Mouse (Mus musculus) MEL (cell line): ENCODE results near the gene Mrpl38. TPM values are rescaled to one million over a fixed set of nuclear protein-coding genes. Genes with fewer than 3 reads are reported as not detected.
A peak's percentile ranks its signal among the peaks of the same experiment; 100 is the strongest.

Experiments
- DNase-seq: peaks from one replicate; pipeline ENCODE4 v3.0.0; 2011; ENCODE audit warnings: low read depth, low spot score
- H3K27ac ChIP-seq: 2 replicates; pipeline ENCODE4 v1.5.1; 2012; ENCODE audit warnings: low read depth, mild to moderate bottlenecking, control low read depth, low read length, moderate library complexity; ENCODE audit not compliant: control insufficient read depth
- H3K27me3 ChIP-seq, 2 experiments: fragments of 150-350 bp in 1 of 2; sonication (generic) in 1 of 2; 2 replicates each; pipeline ENCODE4 v1.6.1; 2012; ENCODE audit warnings: low read length in 2 of 2, mild to moderate bottlenecking in 2 of 2, improper control_type of control experiment in 1 of 2, moderate library complexity in 1 of 2; ENCODE audit not compliant: insufficient read depth in 2 of 2, control insufficient read depth in 1 of 2
- H3K36me3 ChIP-seq, 2 experiments: 2 replicates each; pipeline ENCODE4 v1.6.1; 2012 to 2014; ENCODE audit warnings: low read length in 2 of 2, improper control_type of control experiment in 1 of 2, inconsistent platforms in 1 of 2, mild to moderate bottlenecking in 1 of 2; ENCODE audit not compliant: insufficient read depth in 2 of 2, control insufficient read depth in 1 of 2
- H3K4me1 ChIP-seq, 2 experiments: fragments of 150-350 bp in 1 of 2; sonication (generic) in 1 of 2; 2 replicates each; pipeline ENCODE4 v1.6.1; 2012; ENCODE audit warnings: low read length in 2 of 2, improper control_type of control experiment in 1 of 2, mild to moderate bottlenecking in 1 of 2; ENCODE audit not compliant: insufficient read depth in 2 of 2, control insufficient read depth in 1 of 2
- H3K4me3 ChIP-seq, 2 experiments: fragments of 150-350 bp in 1 of 2; sonication (generic) in 1 of 2; 2 replicates each; pipeline ENCODE4 v1.5.1; 2012; ENCODE audit warnings: low read depth in 2 of 2, low read length in 2 of 2, mild to moderate bottlenecking in 2 of 2, moderate library complexity in 2 of 2, control low read depth in 1 of 2, improper control_type of control experiment in 1 of 2; ENCODE audit not compliant: control insufficient read depth in 1 of 2, insufficient read depth in 1 of 2
- H3K79me2 ChIP-seq: 2 replicates; pipeline ENCODE4 v1.6.1; 2012; ENCODE audit warnings: mild to moderate bottlenecking, low read length, moderate library complexity; ENCODE audit not compliant: control insufficient read depth, poor library complexity, insufficient read depth
- H3K9ac ChIP-seq: 2 replicates; pipeline ENCODE4 v1.6.1; 2012; ENCODE audit warnings: low read depth, mild to moderate bottlenecking, control low read depth, low read length, moderate library complexity; ENCODE audit not compliant: control insufficient read depth, poor library complexity, severe bottlenecking
- H3K9me3 ChIP-seq: fragments of 150-350 bp; sonication (generic); replicated peaks from 2 replicates; pipeline ENCODE4 v1.6.1; 2012; ENCODE audit warnings: mild to moderate bottlenecking, low read length, improper control_type of control experiment, moderate library complexity; ENCODE audit not compliant: insufficient read depth
- CHD1 ChIP-seq: IDR thresholded peaks from 2 replicates; pipeline ENCODE4 v1.6.1; 2012; ENCODE audit warnings: low read depth, mild to moderate bottlenecking, inconsistent platforms, low read length, improper control_type of control experiment
- CHD2 ChIP-seq: IDR thresholded peaks from 2 replicates; pipeline ENCODE4 v1.6.1; 2011; ENCODE audit warnings: low read length, improper control_type of control experiment
- CTCF ChIP-seq, 3 experiments: IDR thresholded peaks in 2 of 3; conservative IDR thresholded peaks in 1 of 3; 2 replicates each; pipeline ENCODE4 v1.5.1; 2011 to 2012; ENCODE audit warnings: low read length in 3 of 3, low read depth in 2 of 3, mild to moderate bottlenecking in 2 of 3, improper control_type of control experiment in 1 of 3, inconsistent platforms in 1 of 3, mixed read lengths in 1 of 3, moderate library complexity in 1 of 3; ENCODE audit not compliant: control insufficient read depth in 1 of 3, insufficient read depth in 1 of 3, poor library complexity in 1 of 3, severe bottlenecking in 1 of 3
- HCFC1 ChIP-seq: IDR thresholded peaks from 2 replicates; pipeline ENCODE4 v1.6.1; 2012; ENCODE audit warnings: low read depth, mild to moderate bottlenecking, inconsistent platforms, low read length, improper control_type of control experiment, moderate library complexity
- MAZ ChIP-seq: IDR thresholded peaks from 2 replicates; pipeline ENCODE4 v1.6.1; 2012; ENCODE audit warnings: low read depth, mild to moderate bottlenecking, inconsistent platforms, low read length, improper control_type of control experiment
- MXI1 ChIP-seq: IDR thresholded peaks from 2 replicates; pipeline ENCODE4 v1.6.1; 2011; ENCODE audit warnings: mild to moderate bottlenecking, low read depth, low read length, improper control_type of control experiment
- MYC ChIP-seq: IDR thresholded peaks from 2 replicates; pipeline ENCODE4 v1.6.1; 2011; ENCODE audit warnings: low read depth, mild to moderate bottlenecking, low read length, improper control_type of control experiment, moderate library complexity
- NELFE ChIP-seq: IDR thresholded peaks from 2 replicates; pipeline ENCODE4 v1.6.1; 2011; ENCODE audit warnings: low read depth, low read length, improper control_type of control experiment
- POLR2A ChIP-seq, 2 experiments: IDR thresholded peaks; 2 replicates each; pipeline ENCODE4 v1.6.1; 2011 to 2012; ENCODE audit warnings: low read length in 2 of 2, mild to moderate bottlenecking in 2 of 2, control low read depth in 1 of 2, improper control_type of control experiment in 1 of 2, low read depth in 1 of 2, moderate library complexity in 1 of 2; ENCODE audit not compliant: control insufficient read depth in 1 of 2, insufficient read depth in 1 of 2, poor library complexity in 1 of 2
- RAD21 ChIP-seq: IDR thresholded peaks from 2 replicates; pipeline ENCODE4 v1.6.1; 2011; ENCODE audit warnings: mild to moderate bottlenecking, low read depth, low read length, improper control_type of control experiment
- TBP ChIP-seq: IDR thresholded peaks from 2 replicates; pipeline ENCODE4 v1.8.0; 2011; ENCODE audit warnings: low read depth, low read length, improper control_type of control experiment
- ZKSCAN1 ChIP-seq: IDR thresholded peaks from 2 replicates; pipeline ENCODE4 v1.6.1; 2012; ENCODE audit warnings: low read depth, mild to moderate bottlenecking, inconsistent platforms, low read length, improper control_type of control experiment, moderate library complexity
- ZNF384 ChIP-seq: IDR thresholded peaks from 2 replicates; pipeline ENCODE4 v1.6.1; 2012; ENCODE audit warnings: low read depth, mild to moderate bottlenecking, inconsistent platforms, low read length, improper control_type of control experiment
- polyA plus RNA-seq, 2 experiments: library from polyadenylated mRNA; stranded (reverse) in 1 of 2; unstranded in 1 of 2; fragments of >175 nt in 1 of 2; fragments of >200 nt in 1 of 2; gene quantifications; 2 replicates each; pipeline versions ENCODE4 v1.2.1 to v1.2.4; 2012; ENCODE audit warnings: low replicate concordance in 2 of 2, low read depth in 1 of 2; ENCODE audit not compliant: insufficient read length in 2 of 2, insufficient read depth in 1 of 2, missing spikeins in 1 of 2
- total RNA-seq: library from RNA; depleted of rRNA; stranded (reverse); fragments of 300-350 nt; gene quantifications from 2 replicates; pipeline ENCODE4 v1.2.3, GENCODE M21; 2012

Mrpl38 gene
- total and polyA plus RNA-seq, 3 experiments = 105 to 157 TPM; not detected in 1

DNA sequence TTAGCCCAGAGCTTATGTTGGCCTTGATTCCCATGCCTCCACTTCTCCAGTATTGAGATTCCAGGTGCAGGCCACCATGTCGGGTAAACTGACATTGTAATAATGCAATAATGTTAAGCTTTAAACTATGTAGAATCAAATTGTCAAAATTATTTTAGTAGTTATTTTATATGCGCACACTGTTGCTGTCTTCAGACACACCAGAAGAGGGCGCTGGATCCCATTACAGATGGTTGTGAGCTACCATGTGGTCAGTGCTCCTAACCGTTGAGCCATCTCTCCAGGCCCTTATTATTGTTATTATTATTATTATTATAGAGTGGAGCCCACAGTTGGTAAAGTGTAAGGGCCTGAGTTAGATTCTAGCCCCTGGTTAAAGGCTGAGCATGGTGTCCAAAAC, 27.6 kb downstream of the Mrpl38 start:
- no peak for DNase-seq
- H3K4me1 ChIP-seq = no peaks in the 10 kb centered on the region
- H3K9ac ChIP-seq = no peak overlapping the region
- no peaks in the 10 kb centered on the region for H3K27me3 ChIP-seq
- no peak; the same call in 1 of the 2 replicates for TF ChIP-seq RAD21
- no peak for TF ChIP-seq HCFC1
- TF ChIP-seq CTCF (IDR thresholded peaks at IDR 0.05 in 2 of 3, conservative IDR thresholded peaks at IDR 0.05 in 1 of 3; ENCODE audit: control insufficient read depth in 1 of 3, insufficient read depth in 1 of 3, low read depth in 2 of 3, low read length in 3 of 3, poor library complexity in 1 of 3, severe bottlenecking in 1 of 3) = peak; percentile 3 to 37 (median 30); a peak in 2 of 6 replicates
- no peaks in the 10 kb centered on the region for H3K79me2 ChIP-seq
- H3K4me3 ChIP-seq = no peak overlapping the region
- H3K36me3 ChIP-seq = no peaks in the 10 kb centered on the region
- no peak overlapping the region for H3K27ac ChIP-seq
- H3K9me3 ChIP-seq = no peaks in the 10 kb centered on the region

DNA sequence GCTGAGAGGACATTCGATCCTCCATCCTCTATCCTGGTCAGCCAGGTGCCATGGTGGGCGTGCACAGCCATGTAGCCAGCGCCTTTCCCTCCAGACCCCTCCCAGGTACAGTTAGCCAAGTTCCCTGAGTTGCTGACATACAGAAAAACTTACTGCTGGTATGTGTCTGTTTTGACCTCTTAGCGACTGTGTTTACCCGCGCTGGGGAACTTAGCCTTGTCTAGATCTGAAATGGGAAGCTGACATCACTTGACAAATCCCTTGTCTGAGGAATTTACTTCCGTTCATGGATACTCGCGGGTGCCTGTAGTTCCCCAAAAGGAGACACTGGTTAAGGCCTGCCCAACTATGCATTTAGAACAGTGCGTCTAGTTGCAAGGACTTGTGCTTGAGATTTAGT, 28.1 kb downstream of the Mrpl38 start:
- no peaks in the 10 kb centered on the region for H3K9me3 ChIP-seq
- H3K4me3 ChIP-seq = no peak overlapping the region
- H3K36me3 ChIP-seq = no peaks in the 10 kb centered on the region
- no peak overlapping the region for H3K9ac ChIP-seq
- H3K27ac ChIP-seq = no peak overlapping the region
- DNase-seq = no peak
- TF ChIP-seq CHD1 = no peak
- TF ChIP-seq TBP = no peak
- no peak for TF ChIP-seq MYC
- no peak for TF ChIP-seq MXI1
- H3K27me3 ChIP-seq = no peaks in the 10 kb centered on the region
- H3K4me1 ChIP-seq = no peaks in the 10 kb centered on the region
- no peaks in the 10 kb centered on the region for H3K79me2 ChIP-seq

DNA sequence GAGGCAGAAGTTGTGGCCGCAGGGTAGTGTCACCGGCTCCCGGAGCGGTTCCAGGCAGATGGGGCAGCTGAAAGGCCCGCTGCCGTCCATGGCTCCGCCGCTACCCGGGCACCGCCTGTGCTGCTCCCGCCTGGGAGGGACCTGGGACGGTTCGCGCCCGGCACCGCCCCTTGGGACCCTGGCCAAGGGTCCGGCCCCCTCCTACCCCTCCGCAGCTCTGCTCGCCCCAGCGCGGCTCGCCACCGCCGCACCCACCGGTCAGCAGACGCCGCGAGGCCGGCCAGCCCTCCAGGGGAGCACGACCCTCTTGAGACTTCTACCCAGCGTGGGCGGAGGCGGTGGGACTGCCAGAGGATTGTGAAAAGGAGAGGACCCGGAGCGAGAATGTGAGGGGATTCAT, 28.5 kb downstream of the Mrpl38 start:
- no peaks in the 10 kb centered on the region for H3K79me2 ChIP-seq
- no peak overlapping the region for H3K27ac ChIP-seq
- no peaks in the 10 kb centered on the region for H3K9me3 ChIP-seq
- no peak overlapping the region for H3K4me3 ChIP-seq
- no peaks in the 10 kb centered on the region for H3K36me3 ChIP-seq
- no peaks in the 10 kb centered on the region for H3K4me1 ChIP-seq
- DNase-seq = no peak
- TF ChIP-seq NELFE (no peak), MAZ (no peak), CHD1 (no peak), CHD2 (no peak), POLR2A (IDR thresholded peaks at IDR 0.05; ENCODE audit: control insufficient read depth in 1 of 2, insufficient read depth in 1 of 2, low read depth in 1 of 2, low read length in 2 of 2, poor library complexity in 1 of 2) (no peak), ZKSCAN1 (no peak), ZNF384 (no peak)
- H3K27me3 ChIP-seq = no peaks in the 10 kb centered on the region
- no peak overlapping the region for H3K9ac ChIP-seq
